Mouse (Mus musculus) midbrain, embryonic 15.5 days (tissue): Measurements from ENCODE around the gene Bcam. TPM values are rescaled to one million over a fixed set of nuclear protein-coding genes. Genes with fewer than 3 reads are reported as not detected.
A peak's percentile ranks its signal among the peaks of the same experiment; 100 is the strongest.

ENCODE experiments used
- ATAC-seq: fragments of 200-750 bp; cut with Nextera tagmentation; replicated peaks from 2 replicates; pipeline ENCODE4 v1.8.0; 2017; ENCODE audit warnings: moderate TSS enrichment
- H3K27ac ChIP-seq: fragments of 300-500 bp; sonication (generic); 2 replicates; pipeline ENCODE4 v1.5.1; 2015; ENCODE audit warnings: mild to moderate bottlenecking, inconsistent platforms
- H3K27me3 ChIP-seq: fragments of 300-500 bp; sonication (generic); replicated peaks from 2 replicates; pipeline ENCODE4 v1.6.1; 2015; ENCODE audit warnings: inconsistent platforms
- H3K36me3 ChIP-seq: fragments of 300-500 bp; sonication (generic); replicated peaks from 2 replicates; pipeline ENCODE4 v1.6.1; 2015; ENCODE audit warnings: inconsistent platforms
- H3K4me1 ChIP-seq: fragments of 300-500 bp; sonication (generic); 2 replicates; pipeline ENCODE4 v1.6.1; 2015; ENCODE audit warnings: inconsistent platforms
- H3K4me2 ChIP-seq: fragments of 300-500 bp; sonication (generic); 2 replicates; pipeline ENCODE4 v1.6.1; 2015; ENCODE audit warnings: inconsistent platforms, mild to moderate bottlenecking, moderate library complexity
- H3K4me3 ChIP-seq: fragments of 300-500 bp; sonication (generic); 2 replicates; pipeline ENCODE4 v1.5.1; 2015; ENCODE audit warnings: mild to moderate bottlenecking, inconsistent platforms
- H3K9ac ChIP-seq: fragments of 300-500 bp; sonication (generic); 2 replicates; pipeline ENCODE4 v1.6.1; 2015; ENCODE audit warnings: mild to moderate bottlenecking, inconsistent platforms
- H3K9me3 ChIP-seq: fragments of 300-500 bp; sonication (generic); 2 replicates; pipeline ENCODE4 v1.6.1; 2016; ENCODE audit warnings: inconsistent platforms
- WGBS: fragments of 180-500 bp; shearing (Covaris S2); methylation state at CpG from one replicate; pipeline ENCODE4 v1.1.7; 2015; ENCODE audit warnings: mixed read lengths; 5-methylcytosine and 5-hydroxymethylcytosine counted together
- polyA plus RNA-seq: library from polyadenylated mRNA; unstranded; fragments of >200 nt; fragmentation: Nextera tagmentation; extraction: Ambion mirVana; gene quantifications from 2 replicates; pipeline ENCODE4 v1.2.1, GENCODE M21; 2015

Bcam gene
- polyA plus RNA-seq, 1 experiment from 2014 or later, result 12.4 TPM

DNA sequence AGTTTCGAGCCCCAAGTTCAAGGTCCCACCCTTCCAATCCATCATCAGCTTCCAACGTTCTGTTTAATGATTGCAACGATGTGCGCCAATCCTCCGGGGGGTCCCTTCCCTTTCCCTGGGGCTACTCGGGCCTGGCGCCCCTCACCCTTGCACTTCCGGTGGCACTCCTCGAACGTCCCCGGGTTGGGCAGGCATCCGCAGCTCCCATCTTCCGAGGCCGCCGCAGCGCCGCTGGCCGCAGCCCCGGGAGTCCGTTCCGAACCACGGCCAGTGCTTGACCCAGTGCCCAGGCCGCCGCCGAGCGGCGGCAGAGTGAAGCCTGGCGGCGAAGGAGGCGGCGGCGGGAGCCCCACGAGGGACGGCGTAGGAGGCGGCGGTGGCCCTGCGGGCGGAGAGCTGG, 56.0 kb downstream of the Bcam start:
- H3K9me3 ChIP-seq, result no peaks in the 10 kb centered on the region

DNA sequence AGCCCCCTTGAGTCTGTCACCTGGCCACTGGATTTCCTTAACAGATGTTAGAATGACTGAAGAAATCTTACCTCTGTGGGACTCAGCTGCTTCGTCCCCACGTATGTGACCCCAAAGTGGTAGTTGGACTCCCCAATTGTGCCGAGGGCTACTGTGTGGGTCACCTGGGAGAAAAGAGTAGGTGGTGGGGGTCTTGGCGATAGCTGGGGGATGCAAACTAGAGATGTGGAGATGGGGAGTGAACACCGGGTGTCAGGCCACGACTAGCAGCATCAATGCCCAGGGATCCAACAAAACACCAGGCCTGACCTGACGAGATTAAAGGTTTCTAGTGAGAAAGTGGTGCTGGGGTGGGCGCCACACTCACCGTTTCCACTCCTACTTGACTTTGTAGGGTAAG, 57.2 kb downstream of the Bcam start:
- Histone ChIP-seq H3K27ac (no peak overlapping the region), H3K36me3 (0 out of 2 replicates have a peak, but pooled peaks cover 19% of the 10 kb centered on the region), H3K9ac (no peak overlapping the region), H3K27me3 (no peaks in the 10 kb centered on the region), H3K4me3 (no peak overlapping the region), H3K9me3 (no peaks in the 10 kb centered on the region), H3K4me2 (no peak overlapping the region), H3K4me1 (peaks cover 20% of the 10 kb centered on the region)
- no peak for ATAC-seq
- WGBS, result 92% methylated on average over 9 of the region's 9 CpGs

More for the DNA sequence above, 56.0 kb downstream of the Bcam start:
- H3K4me3 ChIP-seq, result peak overlapping the region; percentile 88
- peak overlapping the region; percentile 79 for H3K27ac ChIP-seq
- H3K9ac ChIP-seq, result peak overlapping the region; percentile 90
- 0 out of 2 replicates have a peak, but pooled peaks cover 23% of the 10 kb centered on the region for H3K36me3 ChIP-seq
- 0% methylated on average over 39 of the region's 39 CpGs for WGBS
- peak overlapping the region; percentile 94 for H3K4me2 ChIP-seq
- H3K4me1 ChIP-seq, result peaks cover 20% of the 10 kb centered on the region
- no peaks in the 10 kb centered on the region for H3K27me3 ChIP-seq
- ATAC-seq, result no peak

DNA sequence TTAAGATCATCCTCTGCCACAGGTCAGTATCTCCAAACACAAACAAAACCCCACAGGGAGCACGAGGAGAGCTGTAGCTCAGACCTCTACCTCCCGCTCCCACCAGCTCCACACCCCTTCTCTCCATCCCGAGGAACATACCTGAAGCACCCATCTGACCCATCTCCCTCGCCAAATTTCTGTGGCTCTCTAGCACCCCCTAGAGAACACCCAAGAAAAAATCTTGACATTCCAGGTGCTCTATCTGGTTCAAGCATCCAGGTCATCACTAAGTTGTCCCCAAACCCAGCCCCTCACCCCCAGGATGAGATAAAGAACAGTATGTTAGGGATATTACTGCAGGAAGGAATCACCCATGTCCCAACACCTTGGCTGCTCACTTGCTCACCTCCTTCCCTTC, 57.6 kb downstream of the Bcam start:
- no peak overlapping the region for H3K9ac ChIP-seq
- H3K36me3 ChIP-seq, result 0 out of 2 replicates have a peak, but pooled peaks cover 19% of the 10 kb centered on the region
- no peaks in the 10 kb centered on the region for H3K9me3 ChIP-seq
- no peak overlapping the region for H3K4me2 ChIP-seq
- H3K4me3 ChIP-seq, result no peak overlapping the region
- no peak overlapping the region for H3K27ac ChIP-seq
- peaks cover 20% of the 10 kb centered on the region for H3K4me1 ChIP-seq
- no peaks in the 10 kb centered on the region for H3K27me3 ChIP-seq
- 56% methylated on average over 4 of the region's 4 CpGs for WGBS
- ATAC-seq, result no peak

DNA sequence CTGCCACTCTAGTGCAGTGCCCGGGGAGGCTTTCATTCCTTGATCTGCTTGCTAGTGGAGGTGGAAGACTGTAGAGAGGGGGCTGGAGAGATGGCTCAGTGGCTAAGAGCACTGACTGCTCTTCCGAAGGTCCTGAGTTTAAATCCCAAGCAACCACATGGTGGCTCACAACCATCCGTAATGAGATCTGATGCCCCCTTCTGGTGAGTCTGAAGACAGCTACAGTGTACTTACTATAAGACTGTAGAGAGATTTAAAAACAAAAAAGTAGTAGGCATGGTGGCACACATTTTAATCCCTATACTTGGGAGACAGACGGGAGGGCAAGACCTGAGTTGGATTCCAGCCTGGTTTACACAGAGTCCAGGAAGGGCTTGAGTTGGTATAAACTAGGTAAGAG, 58.4 kb downstream of the Bcam start:
- ATAC-seq, result no peak
- H3K9ac ChIP-seq, result no peak overlapping the region
- H3K27me3 ChIP-seq, result no peaks in the 10 kb centered on the region
- H3K4me2 ChIP-seq, result no peak overlapping the region
- H3K4me3 ChIP-seq, result no peak overlapping the region
- peaks cover 20% of the 10 kb centered on the region for H3K4me1 ChIP-seq
- H3K27ac ChIP-seq, result no peak overlapping the region
- 0 out of 2 replicates have a peak, but pooled peaks cover 20% of the 10 kb centered on the region for H3K36me3 ChIP-seq
- 78% methylated on average over 4 of the region's 4 CpGs for WGBS
- no peaks in the 10 kb centered on the region for H3K9me3 ChIP-seq

DNA sequence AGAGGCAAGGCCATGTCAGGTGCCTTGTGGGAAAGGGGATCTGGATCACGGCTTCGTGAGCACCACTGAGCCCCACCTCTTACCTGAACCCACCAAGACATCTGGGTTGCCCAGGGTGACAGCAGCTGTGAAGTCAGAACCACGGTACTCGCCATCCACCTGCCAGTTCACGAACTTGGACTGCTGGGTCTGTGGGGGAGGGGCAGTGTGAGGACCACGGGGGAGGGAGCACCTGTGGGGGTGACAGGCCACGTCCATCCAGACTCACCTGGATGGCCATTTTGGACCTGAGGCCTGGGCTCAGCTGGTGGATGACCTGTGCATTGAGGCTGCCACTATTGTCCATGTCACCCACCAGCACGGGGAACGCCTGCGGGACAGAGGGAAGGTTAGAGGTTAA, 60.2 kb downstream of the Bcam start:
- H3K4me3 ChIP-seq, result no peak overlapping the region
- H3K9ac ChIP-seq, result no peak overlapping the region
- no peak overlapping the region for H3K4me2 ChIP-seq
- WGBS, result 95% methylated on average over 10 of the region's 10 CpGs
- H3K36me3 ChIP-seq, result 0 out of 2 replicates have a peak, but pooled peaks cover 22% of the 10 kb centered on the region
- H3K27ac ChIP-seq, result no peak overlapping the region
- no peaks in the 10 kb centered on the region for H3K9me3 ChIP-seq
- H3K27me3 ChIP-seq, result no peaks in the 10 kb centered on the region
- peaks cover 13% of the 10 kb centered on the region for H3K4me1 ChIP-seq
- no peak for ATAC-seq

Other genes with a start within 250 kb of the Bcam start
- gene Ppp1r37, start 207.9 kb downstream of the Bcam start, polyA plus RNA-seq, result 44.0 and 48.3 TPM in 2 replicates
- 0.25 and 0.26 TPM in 2 replicates for gene Zfp296, start 193.7 kb downstream of the Bcam start, polyA plus RNA-seq
- 142 and 155 TPM in 2 replicates for gene Gemin7, start 193.4 kb downstream of the Bcam start, polyA plus RNA-seq
- gene Clasrp, start 166.5 kb downstream of the Bcam start, polyA plus RNA-seq, result 67.2 and 69.1 TPM in 2 replicates
- gene Relb, start 141.6 kb downstream of the Bcam start, polyA plus RNA-seq, result 5.5 and 5.9 TPM in 2 replicates
- gene Clptm1, start 106.0 kb downstream of the Bcam start, polyA plus RNA-seq, result 129 and 135 TPM in 2 replicates
- 1.2 TPM in 1 of 2 replicates, not detected in the other for gene Apoc2, start 93.1 kb downstream of the Bcam start, polyA plus RNA-seq
- not detected in 2 replicates for gene Gm44805, start 89.6 kb downstream of the Bcam start, polyA plus RNA-seq
- not detected in 2 replicates for gene Apoc4, start 89.5 kb downstream of the Bcam start, polyA plus RNA-seq
- 1.5 and 1.6 TPM in 2 replicates for gene Apoc1, start 78.4 kb downstream of the Bcam start, polyA plus RNA-seq
- 385 and 514 TPM in 2 replicates for gene Apoe, start 71.8 kb downstream of the Bcam start, polyA plus RNA-seq
- gene Tomm40, start 55.6 kb downstream of the Bcam start, polyA plus RNA-seq, result 139 and 156 TPM in 2 replicates
- 56.3 and 60.8 TPM in 2 replicates for gene Nectin2, start 20.5 kb downstream of the Bcam start, polyA plus RNA-seq
- gene Cblc, start 25.8 kb upstream of the Bcam start, polyA plus RNA-seq, result 0.40 and 0.57 TPM in 2 replicates
- gene Bcl3, start 51.8 kb upstream of the Bcam start, polyA plus RNA-seq, result 0.89 and 1.7 TPM in 2 replicates
- 15.2 and 15.4 TPM in 2 replicates for gene Gm19345, start 81.0 kb upstream of the Bcam start, polyA plus RNA-seq
- 1.1 and 1.2 TPM in 2 replicates for gene Ceacam16, start 90.3 kb upstream of the Bcam start, polyA plus RNA-seq
- not detected in 2 replicates for gene Ceacam19, start 116.9 kb upstream of the Bcam start, polyA plus RNA-seq
- 11.5 and 12.6 TPM in 2 replicates for gene Pvr, start 150.1 kb upstream of the Bcam start, polyA plus RNA-seq
- not detected in 2 replicates for gene Igsf23, start 179.7 kb upstream of the Bcam start, polyA plus RNA-seq
- not detected in 2 replicates for gene Ceacam20, start 194.4 kb upstream of the Bcam start, polyA plus RNA-seq
- not detected in 2 replicates for gene Nlrp9b, start 220.4 kb upstream of the Bcam start, polyA plus RNA-seq